Mouse (Mus musculus) heart, postnatal 0 days (tissue): ENCODE measurements around the gene Slc5a4b. TPM values are rescaled to one million over a fixed set of nuclear protein-coding genes. Genes with fewer than 3 reads are reported as not detected.

Experiments
- ATAC-seq: fragments of 200-750 bp; cut with Nextera tagmentation; 2 replicates; pipeline ENCODE4 v1.8.0; 2017; ENCODE audit warnings: low read depth, moderate number of reproducible peaks, moderate library complexity; ENCODE audit not compliant: insufficient read depth
- DNase-seq: peaks from one replicate; pipeline ENCODE4 v3.0.0-alpha.2; 2016; ENCODE audit warnings: low spot score
- H3K27ac ChIP-seq: fragments of 300-500 bp; sonication (generic); 2 replicates; pipeline ENCODE4 v1.5.1; 2014; ENCODE audit warnings: low read depth, mild to moderate bottlenecking
- H3K27me3 ChIP-seq: fragments of 300-500 bp; sonication (generic); 2 replicates; pipeline ENCODE4 v1.6.1; 2014; ENCODE audit warnings: low read length, mixed read lengths; ENCODE audit not compliant: control insufficient read depth, insufficient read depth
- H3K36me3 ChIP-seq: fragments of 300-500 bp; sonication (generic); replicated peaks from 2 replicates; pipeline ENCODE4 v1.6.1; 2014; ENCODE audit warnings: low read length, mixed read lengths; ENCODE audit not compliant: control insufficient read depth, insufficient read depth
- H3K4me1 ChIP-seq: fragments of 300-500 bp; sonication (generic); 2 replicates; pipeline ENCODE4 v1.6.1; 2014; ENCODE audit warnings: antibody characterized with exemption; ENCODE audit not compliant: control insufficient read depth, insufficient read depth
- H3K4me2 ChIP-seq: fragments of 300-500 bp; sonication (generic); 2 replicates; pipeline ENCODE4 v1.6.1; 2014; ENCODE audit warnings: low read depth, mild to moderate bottlenecking, low read length, moderate library complexity
- H3K4me3 ChIP-seq: fragments of 300-500 bp; sonication (generic); 2 replicates; pipeline ENCODE4 v1.5.1; 2014; ENCODE audit warnings: low read depth, low read length
- H3K9ac ChIP-seq: fragments of 300-500 bp; sonication (generic); replicated peaks from 2 replicates; pipeline ENCODE4 v1.6.1; 2014; ENCODE audit warnings: low read depth, low read length, mixed read lengths
- H3K9me3 ChIP-seq: fragments of 300-500 bp; sonication (generic); replicated peaks from 2 replicates; pipeline ENCODE4 v1.6.1; 2016; ENCODE audit warnings: low read length; ENCODE audit not compliant: control insufficient read depth
- CTCF ChIP-seq: IDR thresholded peaks from 2 replicates; pipeline ENCODE4 v1.5.1; 2016; ENCODE audit warnings: antibody characterized with exemption, control low read depth, low read depth
- EP300 ChIP-seq: IDR thresholded peaks from 2 replicates; pipeline ENCODE4 v1.6.1; 2016; ENCODE audit warnings: antibody characterized with exemption, low read depth
- WGBS: fragments of 180-500 bp; shearing (Covaris S2); extraction: QIAGEN DNeasy Blood & Tissue Kit; methylation state at CpG from one replicate; pipeline ENCODE4 v1.1.7; 2014; 5-methylcytosine and 5-hydroxymethylcytosine counted together
- microRNA-seq: library from miRNA; unstranded; fragments of <30 nt; microRNA quantifications from one replicate; pipeline ENCODE4, GENCODE M21; 2016
- polyA plus RNA-seq: library from polyadenylated mRNA; unstranded; fragments of >200 nt; fragmentation: Nextera tagmentation; extraction: Ambion mirVana; gene quantifications from 2 replicates; pipeline ENCODE4 v1.2.1, GENCODE M21; 2015
- total RNA-seq: library from RNA; depleted of rRNA; stranded (reverse); fragments of >200 nt; gene quantifications from 2 replicates; pipeline ENCODE4 v1.2.3, GENCODE M21; 2014; ENCODE audit warnings: low replicate concordance; rRNA removed

Gene Slc5a4b
- total and polyA plus RNA-seq, 2 experiments from 2014 or later = not detected

DNA sequence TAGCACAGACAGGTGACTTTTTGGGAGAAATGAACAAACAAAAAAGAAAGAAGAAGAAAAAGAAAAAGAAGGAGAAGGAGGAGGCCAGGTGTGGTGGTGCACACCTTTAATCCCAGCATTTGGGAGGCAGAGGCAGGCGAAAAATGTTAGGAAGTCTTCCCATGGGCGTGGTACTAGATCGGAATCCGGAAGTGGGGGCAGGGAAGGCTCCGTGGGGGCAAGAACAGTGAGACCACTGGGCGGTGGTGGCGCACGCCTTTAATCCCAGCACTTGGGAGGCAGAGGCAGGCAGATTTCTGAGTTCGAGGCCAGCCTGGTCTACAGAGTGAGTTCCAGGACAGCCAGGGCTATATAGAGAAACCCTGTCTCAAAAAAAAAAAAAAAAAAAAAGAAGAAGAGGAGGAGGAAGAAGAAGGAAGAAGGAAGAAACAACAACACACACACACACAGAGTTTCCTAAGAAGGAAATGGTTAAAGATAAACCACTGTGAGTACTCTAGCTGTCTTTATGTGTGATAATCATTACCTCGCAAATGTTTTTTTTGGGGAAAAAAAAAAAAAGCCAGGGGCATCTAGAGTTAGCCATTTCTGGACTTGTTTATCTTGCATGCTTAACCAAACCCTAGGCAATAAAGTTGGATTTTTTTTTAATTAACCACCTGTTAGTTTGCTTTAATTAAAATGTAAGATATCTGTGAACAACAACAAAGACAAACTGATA is 85.1 kb downstream of the Slc5a4b start:
- 81% methylated on average over 9 of the region's 10 CpGs for WGBS

DNA sequence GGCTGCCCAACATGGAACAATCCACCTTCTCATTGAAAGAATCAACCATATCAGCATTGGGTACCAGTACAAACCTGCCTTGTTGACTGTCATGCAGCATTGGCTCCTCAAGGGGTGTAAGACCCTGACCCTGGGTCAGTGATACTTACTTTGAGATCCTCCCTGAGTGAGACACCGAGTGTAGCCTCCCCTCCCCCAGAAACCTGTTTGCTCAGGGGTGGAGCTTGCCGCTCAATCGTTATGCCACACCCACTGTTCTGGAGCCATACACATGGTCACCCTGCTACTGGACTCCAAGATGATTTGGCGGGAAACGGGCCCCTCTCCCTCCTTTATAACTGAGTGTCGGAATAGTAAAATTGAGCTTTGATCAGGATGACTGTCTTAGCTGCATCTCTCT is 86.8 kb downstream of the Slc5a4b start:
- 80% methylated on average over 6 of the region's 6 CpGs for WGBS
- no peaks in the 10 kb centered on the region; the same call in 1 of the 2 replicates for H3K9me3 ChIP-seq
- no peak for ATAC-seq

More for the DNA sequence above, 85.1 kb downstream of the Slc5a4b start:
- Histone ChIP-seq H3K4me3 (no peak overlapping the region), H3K4me2 (no peak overlapping the region), H3K27me3 (no peaks in the 10 kb centered on the region), H3K9ac (no peak overlapping the region), H3K9me3 (no peaks in the 10 kb centered on the region; the same call in 1 of the 2 replicates), H3K27ac (no peak overlapping the region), H3K4me1 (no peaks in the 10 kb centered on the region), H3K36me3 (no peaks in the 10 kb centered on the region)
- no peak for TF ChIP-seq CTCF
- TF ChIP-seq EP300 = no peak
- DNase-seq (no peak), ATAC-seq (no peak)

GRCm38 (mm10) chr10:76021728-76022127 is 89.0 kb downstream of the Slc5a4b start:
- Histone ChIP-seq H3K36me3 (no peaks in the 10 kb centered on the region), H3K9ac (no peak overlapping the region), H3K9me3 (no peaks in the 10 kb centered on the region; the same call in 1 of the 2 replicates), H3K4me3 (no peak overlapping the region), H3K27me3 (no peaks in the 10 kb centered on the region), H3K4me2 (no peak overlapping the region), H3K27ac (no peak overlapping the region), H3K4me1 (no peaks in the 10 kb centered on the region)
- TF ChIP-seq EP300 = no peak
- TF ChIP-seq CTCF = no peak
- ATAC-seq (no peak), DNase-seq (no peak)
- 50% methylated on average over 3 of the region's 3 CpGs for whole genome bisulfite sequencing

More for the DNA sequence above, 86.8 kb downstream of the Slc5a4b start:
- Histone ChIP-seq H3K27me3 (no peaks in the 10 kb centered on the region), H3K4me3 (no peak overlapping the region), H3K4me1 (no peaks in the 10 kb centered on the region), H3K36me3 (no peaks in the 10 kb centered on the region), H3K4me2 (no peak overlapping the region), H3K9ac (no peak overlapping the region), H3K27ac (no peak overlapping the region)
- no peak for DNase-seq
- no peak for TF ChIP-seq CTCF
- no peak for TF ChIP-seq EP300

GRCm38 (mm10) chr10:76016886-76017285 is 93.9 kb downstream of the Slc5a4b start:
- no peak for DNase-seq
- no peaks in the 10 kb centered on the region for H3K9me3 ChIP-seq
- no peak overlapping the region for H3K4me3 ChIP-seq
- WGBS = 89% methylated on average over 3 of the region's 3 CpGs
- ATAC-seq = no peak
- H3K27ac ChIP-seq = no peak overlapping the region
- H3K27me3 ChIP-seq = no peaks in the 10 kb centered on the region
- TF ChIP-seq EP300 (no peak), CTCF (no peak)
- H3K4me2 ChIP-seq = no peak overlapping the region
- H3K36me3 ChIP-seq = no peaks in the 10 kb centered on the region
- no peak overlapping the region for H3K9ac ChIP-seq
- no peaks in the 10 kb centered on the region for H3K4me1 ChIP-seq

DNA sequence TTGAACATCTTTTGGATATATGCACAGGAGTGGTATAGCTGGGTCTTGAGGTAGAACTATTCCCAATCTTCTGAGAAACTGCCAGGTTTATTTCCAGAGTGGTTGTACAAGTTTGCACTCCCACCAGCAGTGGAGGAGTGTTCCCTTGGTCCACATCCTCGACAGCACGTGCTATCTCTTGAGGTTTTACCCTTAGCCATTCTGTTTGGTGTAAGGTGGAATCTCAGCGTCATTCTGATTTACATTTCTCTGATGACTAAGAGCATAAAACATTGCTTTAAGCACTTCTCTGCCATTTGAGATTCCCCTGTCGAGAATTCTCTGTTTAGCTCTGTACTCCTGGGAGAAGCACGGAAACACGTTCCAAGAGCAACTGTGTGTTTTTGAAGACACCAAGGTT is 97.8 kb downstream of the Slc5a4b start:
- ATAC-seq = no peak
- WGBS = 47% methylated on average over 6 of the region's 6 CpGs
- H3K4me2 ChIP-seq = no peak overlapping the region

DNA sequence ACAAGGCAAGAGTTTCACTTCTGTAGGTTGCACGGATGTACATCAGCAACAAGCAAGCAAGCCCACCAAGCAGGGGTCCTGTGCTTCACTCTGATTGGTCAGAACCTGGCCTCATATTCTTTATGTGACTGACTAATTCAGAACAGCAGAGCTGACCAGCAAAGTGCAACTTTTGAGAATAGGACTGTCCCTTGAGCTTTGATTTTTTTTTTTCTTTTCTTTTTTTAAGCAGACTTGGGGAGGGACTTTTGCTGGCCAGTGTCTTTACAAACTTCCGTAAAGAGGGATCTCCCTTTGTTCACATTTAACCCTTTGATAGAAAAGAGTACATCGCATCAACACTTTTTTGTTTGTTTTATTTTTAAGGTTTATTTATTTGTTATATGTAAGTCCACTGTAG is 100.9 kb downstream of the Slc5a4b start:
- Histone ChIP-seq H3K36me3 (no peaks in the 10 kb centered on the region), H3K27me3 (no peaks in the 10 kb centered on the region), H3K4me1 (no peaks in the 10 kb centered on the region), H3K4me3 (no peak overlapping the region), H3K9ac (no peak overlapping the region), H3K9me3 (no peaks in the 10 kb centered on the region), H3K4me2 (no peak overlapping the region), H3K27ac (no peak overlapping the region)
- 69% methylated on average over 3 of the region's 3 CpGs for WGBS
- TF ChIP-seq CTCF (no peak), EP300 (no peak)
- no peak for DNase-seq
- ATAC-seq = no peak

More for the DNA sequence above, 97.8 kb downstream of the Slc5a4b start:
- Histone ChIP-seq H3K9ac (no peak overlapping the region), H3K9me3 (no peaks in the 10 kb centered on the region), H3K36me3 (no peaks in the 10 kb centered on the region), H3K4me3 (no peak overlapping the region), H3K27ac (no peak overlapping the region), H3K4me1 (no peaks in the 10 kb centered on the region), H3K27me3 (no peaks in the 10 kb centered on the region)
- DNase-seq = no peak
- TF ChIP-seq EP300 (no peak), CTCF (no peak)

Small RNA genes lying within 50 kb of the gene (microRNA-seq; reads per million reads assigned to microRNA genes)
- not detected for gene Mir6409

Other genes starting within 250 kb of the Slc5a4b start
- not detected in 2 replicates for gene Derl3, start 217.5 kb downstream of the Slc5a4b start, total RNA-seq
- gene Derl3, start 217.5 kb downstream of the Slc5a4b start, polyA plus RNA-seq = 0.41 and 1.2 TPM in 2 replicates
- 45.7 and 51.2 TPM in 2 replicates for gene Smarcb1, start 189.3 kb downstream of the Slc5a4b start, total RNA-seq
- gene Smarcb1, start 189.3 kb downstream of the Slc5a4b start, polyA plus RNA-seq = 63.9 and 65.7 TPM in 2 replicates
- 1,554 and 1,749 TPM in 2 replicates for gene Chchd10, start 177.8 kb downstream of the Slc5a4b start, total RNA-seq
- gene Chchd10, start 177.8 kb downstream of the Slc5a4b start, polyA plus RNA-seq = 1,293 and 1,345 TPM in 2 replicates
- gene Mmp11, start 174.5 kb downstream of the Slc5a4b start, total RNA-seq = 13.7 and 29.4 TPM in 2 replicates
- 12.6 and 15.4 TPM in 2 replicates for gene Mmp11, start 174.5 kb downstream of the Slc5a4b start, polyA plus RNA-seq
- not detected in 2 replicates for gene Gm867, start 170.3 kb downstream of the Slc5a4b start, total RNA-seq
- 0.31 and 0.32 TPM in 2 replicates for gene Gm867, start 170.3 kb downstream of the Slc5a4b start, polyA plus RNA-seq
- gene Vpreb3, start 167.9 kb downstream of the Slc5a4b start, total RNA-seq = 1.3 TPM in 1 of 2 replicates, not detected in the other
- gene Vpreb3, start 167.9 kb downstream of the Slc5a4b start, polyA plus RNA-seq = 0.22 and 0.73 TPM in 2 replicates
- gene Gm5134, start 156.4 kb downstream of the Slc5a4b start, total RNA-seq = 4.9 TPM in 1 of 2 replicates, not detected in the other
- not detected in 2 replicates for gene Gm5134, start 156.4 kb downstream of the Slc5a4b start, polyA plus RNA-seq
- gene Zfp280b, start 78.3 kb downstream of the Slc5a4b start, total RNA-seq = 4.8 and 7.7 TPM in 2 replicates
- 6.2 and 7.8 TPM in 2 replicates for gene Zfp280b, start 78.3 kb downstream of the Slc5a4b start, polyA plus RNA-seq
- not detected in 2 replicates for gene Slc5a4a, start 36.5 kb upstream of the Slc5a4b start, total RNA-seq
- gene Slc5a4a, start 36.5 kb upstream of the Slc5a4b start, polyA plus RNA-seq = not detected in 2 replicates
- gene Prmt2, start 126.9 kb upstream of the Slc5a4b start, total RNA-seq = 24.2 and 27.7 TPM in 2 replicates
- 31.7 and 36.2 TPM in 2 replicates for gene Prmt2, start 126.9 kb upstream of the Slc5a4b start, polyA plus RNA-seq
- gene S100b, start 142.9 kb upstream of the Slc5a4b start, total RNA-seq = 0.89 TPM in 1 of 2 replicates, not detected in the other
- gene S100b, start 142.9 kb upstream of the Slc5a4b start, polyA plus RNA-seq = 0.70 and 0.86 TPM in 2 replicates
- 23.8 and 47.4 TPM in 2 replicates for gene Dip2a, start 234.3 kb upstream of the Slc5a4b start, total RNA-seq
- gene Dip2a, start 234.3 kb upstream of the Slc5a4b start, polyA plus RNA-seq = 4.3 and 5.7 TPM in 2 replicates